ENCODE assay signal across 12 mouse cellular contexts in the genomic region with DNA sequence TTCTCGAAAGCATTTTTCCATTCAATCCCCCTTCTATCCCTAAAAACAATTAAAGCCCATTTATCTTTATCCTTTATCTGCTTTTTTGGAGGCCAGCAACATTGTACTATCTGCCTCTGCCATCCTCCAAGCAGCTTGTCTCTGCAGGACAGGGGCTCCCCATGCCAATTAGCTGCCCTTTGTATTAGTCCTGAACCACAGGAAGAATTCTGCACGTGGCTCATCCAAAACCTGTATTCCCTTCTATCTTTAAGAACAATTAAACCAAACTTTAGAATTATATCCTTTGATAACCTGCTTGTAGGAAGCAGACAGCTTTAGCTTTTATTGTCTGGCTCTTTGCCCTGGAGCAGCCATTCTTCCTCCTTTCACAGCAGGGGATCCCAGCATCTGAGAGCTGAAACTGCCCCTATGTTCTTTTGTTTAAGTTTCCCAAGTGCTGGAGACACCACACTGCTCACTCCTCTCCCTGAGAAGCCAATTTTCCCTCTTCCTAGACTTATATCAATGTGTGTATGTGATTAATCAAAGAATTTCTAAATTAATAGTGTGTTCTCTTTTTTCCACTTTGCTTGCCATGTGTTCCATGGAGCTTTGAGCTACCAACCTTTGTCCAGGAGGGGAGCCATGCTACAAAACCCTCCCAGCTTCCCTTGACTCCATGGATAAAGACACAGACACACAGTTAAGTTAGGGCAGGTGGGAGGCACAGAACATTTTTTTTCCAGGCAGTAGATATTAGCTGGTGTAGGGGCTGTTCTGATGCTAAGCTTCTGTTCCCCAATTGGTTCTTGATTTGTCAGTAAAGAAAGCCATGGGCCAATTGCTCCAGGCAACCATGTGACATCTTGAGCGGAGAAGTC.
A peak's percentile ranks its signal among the peaks of the same experiment; 100 is the strongest.
DNase-seq lines count a peak whose midpoint lies in the region; ATAC-seq and TF ChIP-seq lines count a peak whose summit lies in the region.
"Had no signal": no experiment of that assay in that cellular context is flagged by ENCODE, and none has a peak within 500 bp of the region (broad histone marks: within the 10 kb centered on the region; RNA-seq: fewer than 3 reads in every experiment).

No protein-coding gene starts in this region.

- H3K9me3 ChIP-seq in ES-Bruce4 (replicated peaks; ENCODE audit: control insufficient read depth, insufficient read depth, low read length, poor library complexity, severe bottlenecking): no peaks in the 10 kb centered on the region; the same call in 1 of the 2 replicates
- no peaks in the 10 kb centered on the region for H3K9me3 ChIP-seq in midbrain, embryonic 11.5 days (ENCODE audit: control insufficient read depth, low read length)
- H3K9me3 ChIP-seq: embryonic facial prominence, embryonic 13.5 days; limb, embryonic 15.5 days; stomach, embryonic 15.5 days had no signal

- TF ChIP-seq CTCF in ES-Bruce4 (IDR thresholded peaks at IDR 0.05; ENCODE audit: low read depth, low read length): no peak

- WGBS in midbrain, embryonic 11.5 days: 29% methylated on average over 3 of the region's 3 CpGs

- H3K4me1 ChIP-seq in ES-Bruce4 (ENCODE audit: control insufficient read depth, insufficient read depth, low read length): peaks cover 1% of the 10 kb centered on the region
- no peaks in the 10 kb centered on the region; the same call in 1 of the 2 replicates for H3K4me1 ChIP-seq in midbrain, embryonic 11.5 days (ENCODE audit: control insufficient read depth, insufficient read depth, low read length)
- H3K4me1 ChIP-seq: embryonic facial prominence, embryonic 13.5 days; limb, embryonic 15.5 days; stomach, embryonic 15.5 days had no signal

- peak overlapping the region; percentile 21; the same call in 1 of the 2 replicates for H3K27ac ChIP-seq in ES-Bruce4 (ENCODE audit: insufficient read depth, low read length)
- no peak overlapping the region for H3K27ac ChIP-seq in midbrain, embryonic 11.5 days (ENCODE audit: low read depth, low read length)
- H3K27ac ChIP-seq: embryonic facial prominence, embryonic 13.5 days; limb, embryonic 15.5 days; stomach, embryonic 15.5 days had no signal

- no peaks in the 10 kb centered on the region for H3K27me3 ChIP-seq in ES-Bruce4 (ENCODE audit: control insufficient read depth, insufficient read depth, low read length, poor library complexity, severe bottlenecking)
- H3K27me3 ChIP-seq in midbrain, embryonic 11.5 days (ENCODE audit: control insufficient read depth, insufficient read depth, low read length): no peaks in the 10 kb centered on the region
- H3K27me3 ChIP-seq: embryonic facial prominence, embryonic 13.5 days; limb, embryonic 15.5 days; stomach, embryonic 15.5 days had no signal

- ATAC-seq in cerebellum, adult (ENCODE audit: insufficient number of reproducible peaks, low FRiP score, low TSS enrichment): peak; percentile 86
- ATAC-seq in midbrain, embryonic 11.5 days (ENCODE audit: low FRiP score): peak; percentile 46; the same call in 1 of the 2 replicates
- ATAC-seq in granulocyte monocyte progenitor cell, adult 5-6 weeks (replicated peaks; ENCODE audit: poor library complexity, severe bottlenecking): no peak

- no peak overlapping the region for H3K4me2 ChIP-seq in midbrain, embryonic 11.5 days
- H3K4me2 ChIP-seq: embryonic facial prominence, embryonic 13.5 days; limb, embryonic 15.5 days; lung, embryonic 14.5 days; stomach, embryonic 15.5 days had no signal

- DNase-seq in cerebellum, adult 8-10 months: no peak
- DNase-seq in cerebellum, postnatal 36 days: peak; percentile 7 to 12
- no peak for DNase-seq in midbrain, embryonic 11.5 days (ENCODE audit: low spot score, missing footprints)
- no peak for DNase-seq in layer of hippocampus, adult 11-12 months (ENCODE audit: low spot score)
- no peak for DNase-seq in thymus, adult 18-20 months
- DNase-seq: lung, embryonic 14.5 days had no signal

- no peaks in the 10 kb centered on the region for H3K36me3 ChIP-seq in ES-Bruce4 (ENCODE audit: control insufficient read depth, insufficient read depth, low read length, poor library complexity, severe bottlenecking)
- H3K36me3 ChIP-seq in midbrain, embryonic 11.5 days (ENCODE audit: control insufficient read depth, insufficient read depth, low read length): no peaks in the 10 kb centered on the region
- H3K36me3 ChIP-seq: embryonic facial prominence, embryonic 13.5 days; limb, embryonic 15.5 days; stomach, embryonic 15.5 days had no signal

- no peak overlapping the region for H3K9ac ChIP-seq in ES-Bruce4 (ENCODE audit: low read depth, poor library complexity, severe bottlenecking)
- no peak overlapping the region for H3K9ac ChIP-seq in midbrain, embryonic 11.5 days (ENCODE audit: low read length)
- H3K9ac ChIP-seq: embryonic facial prominence, embryonic 13.5 days; limb, embryonic 15.5 days; lung, embryonic 14.5 days; stomach, embryonic 15.5 days had no signal

- TF ChIP-seq POLR2A in ES-Bruce4 (IDR thresholded peaks at IDR 0.05; ENCODE audit: insufficient read depth, low read length): no peak

- no peak overlapping the region for H3K4me3 ChIP-seq in ES-Bruce4 (ENCODE audit: low read depth, low read length)
- no peak overlapping the region for H3K4me3 ChIP-seq in midbrain, embryonic 11.5 days (ENCODE audit: low read depth, low read length)
- H3K4me3 ChIP-seq: embryonic facial prominence, embryonic 13.5 days; limb, embryonic 15.5 days; stomach, embryonic 15.5 days had no signal

- no peak for TF ChIP-seq EP300 in ES-Bruce4 (IDR thresholded peaks at IDR 0.05; ENCODE audit: insufficient read depth, low read depth, low read length)

Comparison
In these comparisons a context has a peak if more than half of its experiments do, and no peak if none do; other contexts are left out.
1. DNase-seq: peak in cerebellum, postnatal 36 days (2 of 2); none in cerebellum, adult 8-10 months (single experiment), midbrain, embryonic 11.5 days (single experiment), layer of hippocampus, adult 11-12 months (single experiment) and thymus, adult 18-20 months (0 of 2).